Mouse (Mus musculus): ENCODE results near the gene Atp8b4.

DNA sequence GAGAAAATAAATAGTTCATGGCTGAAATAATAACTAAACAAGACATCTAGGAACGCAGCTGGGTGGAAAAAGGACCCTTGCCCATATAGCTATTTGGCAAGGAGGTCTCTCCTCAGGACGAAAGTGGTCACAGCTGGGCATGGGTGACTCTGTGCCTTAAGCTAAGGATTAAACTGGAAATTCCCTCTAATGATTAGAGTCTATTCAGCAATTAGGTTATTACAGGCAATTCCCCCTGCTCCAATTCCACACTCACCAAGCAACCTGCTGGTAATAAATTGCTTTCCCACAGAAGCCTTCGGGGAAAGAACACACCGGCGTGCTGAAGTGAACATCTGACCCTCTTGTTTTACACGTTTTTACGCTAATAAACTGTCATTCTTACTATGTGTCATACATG, 5.2 kb downstream of the Atp8b4 start:
- TF ChIP-seq POLR2A (IDR thresholded peaks at IDR 0.05; ENCODE audit: low read depth, low read length) (no peak), CTCF (IDR thresholded peaks at IDR 0.05; ENCODE audit: borderline replicate concordance, insufficient read depth, low read length) (no peak)

All from embryonic fibroblast, embryonic 13.5 days (primary cell).